Mouse (Mus musculus): Measurements from ENCODE around the gene Prcd.

- TF ChIP-seq HCFC1 (IDR thresholded peaks at IDR 0.05; ENCODE audit: borderline replicate concordance, insufficient read depth, low read length) (no peak), CHD2 (IDR thresholded peaks at IDR 0.05; ENCODE audit: low read depth, low read length) (no peak), ZNF384 (IDR thresholded peaks at IDR 0.05; ENCODE audit: low read depth, low read length) (no peak)
These were observed 2.0 kb upstream of the Prcd start for GRCm38 (mm10) chr11:116651339-116651738.
